Mouse (Mus musculus) heart, embryonic 10.5 days (tissue): ENCODE measurements around the gene Mageb4. TPM values are rescaled to one million over a fixed set of nuclear protein-coding genes. Genes with fewer than 3 reads are reported as not detected.
"Not testable (repeated sequence)": the region's sequence is repeated elsewhere in the genome, so short reads cannot be mapped to it uniquely, and the experiment has no call there.

Source experiments
- DNase-seq: peaks from one replicate; pipeline ENCODE4 v3.0.0-alpha.2; 2017; ENCODE audit warnings: low spot score
- H3K27ac ChIP-seq: fragments of 300-500 bp; sonication (generic); 2 replicates; pipeline ENCODE4 v1.5.1; 2016; ENCODE audit warnings: mild to moderate bottlenecking
- H3K27me3 ChIP-seq: fragments of 300-500 bp; sonication (generic); 2 replicates; pipeline ENCODE4 v1.6.1; 2016; ENCODE audit warnings: mild to moderate bottlenecking; ENCODE audit not compliant: poor library complexity, insufficient read depth, severe bottlenecking
- H3K36me3 ChIP-seq: fragments of 300-500 bp; sonication (generic); 2 replicates; pipeline ENCODE4 v1.6.1; 2016; ENCODE audit warnings: mild to moderate bottlenecking, moderate library complexity
- H3K4me1 ChIP-seq: fragments of 300-500 bp; sonication (generic); 2 replicates; pipeline ENCODE4 v1.6.1; 2016; ENCODE audit warnings: mild to moderate bottlenecking
- H3K4me3 ChIP-seq: fragments of 300-500 bp; sonication (generic); 2 replicates; pipeline ENCODE4 v1.5.1; 2016; ENCODE audit warnings: mild to moderate bottlenecking, moderate library complexity
- H3K9me3 ChIP-seq: fragments of 300-500 bp; sonication (generic); 2 replicates; pipeline ENCODE4 v1.6.1; 2016; ENCODE audit warnings: mild to moderate bottlenecking, moderate library complexity
- WGBS: fragments of 180-500 bp; shearing (Covaris S2); methylation state at CpG from one replicate; pipeline ENCODE4 v1.1.7; 2016; 5-methylcytosine and 5-hydroxymethylcytosine counted together
- polyA plus RNA-seq: library from polyadenylated mRNA; unstranded; fragments of >200 nt; fragmentation: Nextera tagmentation; extraction: Ambion mirVana; gene quantifications from 2 replicates; pipeline ENCODE4 v1.2.1, GENCODE M21; 2016

Gene Mageb4
- not detected in 2 replicates for polyA plus RNA-seq

- H3K36me3 ChIP-seq, H3K27ac ChIP-seq, H3K4me1 ChIP-seq, DNase-seq, H3K9me3 ChIP-seq, H3K27me3 ChIP-seq, H3K4me3 ChIP-seq: not testable (repeated sequence)
- WGBS, result no CpG with 5 or more reads among the region's 13 CpGs
Measured at GRCm38 (mm10) chrX:86304993-86305392, at the start of gene Mageb4. Mageb4 (minus strand) TSS chrX:86305093.

- WGBS, result 63% methylated on average over 1 of the region's 2 CpGs
- not testable (repeated sequence) for H3K9me3 ChIP-seq, DNase-seq, H3K36me3 ChIP-seq, H3K27ac ChIP-seq, H3K4me1 ChIP-seq, H3K4me3 ChIP-seq, H3K27me3 ChIP-seq
Measured at GRCm38 (mm10) chrX:86284597-86284996, 20.3 kb downstream of the Mageb4 start.

GRCm38 (mm10) chrX:86245950-86246349 lies 58.9 kb downstream of the Mageb4 start:
- WGBS, result no CpG with 5 or more reads among the region's 1 CpGs
- H3K36me3 ChIP-seq, H3K27ac ChIP-seq: not testable (repeated sequence)

GRCm38 (mm10) chrX:86237246-86237645 lies 67.6 kb downstream of the Mageb4 start:
- WGBS, result 50% methylated on average over 1 of the region's 1 CpGs
- Histone ChIP-seq H3K4me3 (no peak overlapping the region), H3K27me3 (no peaks in the 10 kb centered on the region), H3K4me1 (no peaks in the 10 kb centered on the region), H3K9me3 (no peaks in the 10 kb centered on the region), H3K36me3 (no peaks in the 10 kb centered on the region), H3K27ac (no peak overlapping the region)
- DNase-seq, result no peak

More at GRCm38 (mm10) chrX:86245950-86246349, 58.9 kb downstream of the Mageb4 start:
- H3K9me3 ChIP-seq, H3K4me3 ChIP-seq, H3K4me1 ChIP-seq, DNase-seq, H3K27me3 ChIP-seq: not testable (repeated sequence)

Other genes with a start within 250 kb of the Mageb4 start
- gene Nr0b1, start 113.3 kb downstream of the Mageb4 start, polyA plus RNA-seq, result 0.09 TPM in 1 of 2 replicates, not detected in the other